Mouse (Mus musculus): ENCODE data around the gene Scmh1. TPM values are rescaled to one million over a fixed set of nuclear protein-coding genes. Genes with fewer than 3 reads are reported as not detected.
"Not testable (repeated sequence)": the region's sequence is repeated elsewhere in the genome, so short reads cannot be mapped to it uniquely, and the experiment has no call there.

The Scmh1 gene
- 23.9 and 31.7 TPM in 2 replicates for total RNA-seq (2015; ENCODE audit: low replicate concordance)
- total RNA-seq (2017; ENCODE audit: low replicate concordance): 7.6 and 11.4 TPM in 2 replicates

DNA sequence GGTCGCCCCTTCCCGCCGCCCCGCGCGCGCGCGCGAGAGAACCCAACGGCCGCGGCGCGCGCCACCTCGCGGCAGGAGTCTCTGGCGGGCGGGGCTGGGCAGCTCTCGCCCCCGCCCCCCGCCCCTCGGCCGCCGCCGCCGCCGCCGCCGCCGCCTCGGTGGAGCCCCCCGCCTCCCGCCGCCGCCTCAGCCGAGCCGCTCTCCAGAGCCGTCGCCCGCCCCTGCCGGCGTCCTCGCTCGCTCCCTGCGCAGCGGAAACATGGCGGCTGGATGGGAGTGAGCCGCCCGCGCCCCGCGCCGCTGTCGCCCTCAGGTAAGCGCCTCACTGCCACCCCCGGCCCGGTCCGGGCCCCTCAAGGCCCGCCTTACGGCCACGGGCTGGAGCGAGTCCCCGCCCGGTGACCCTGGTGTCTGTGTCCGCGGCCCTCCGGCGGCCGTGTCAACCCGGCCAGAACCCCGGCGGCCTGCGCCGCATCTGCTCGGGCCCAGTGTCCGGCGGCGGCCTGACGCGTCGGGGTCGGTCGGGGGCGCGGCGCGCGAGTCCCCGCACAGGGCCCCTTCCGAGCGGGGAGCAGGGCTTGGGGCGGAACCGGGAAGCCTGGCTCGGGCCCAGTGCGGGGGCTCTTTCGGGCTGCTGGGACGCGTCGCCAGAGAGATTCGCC lies at the start of gene Scmh1:
Gene Scmh1 (plus strand): TSS at position 138 of the 662 bp plus-strand sequence.
- peak; percentile 78 for ATAC-seq (replicated peaks; ENCODE audit: low FRiP score, poor library complexity, severe bottlenecking)

DNA sequence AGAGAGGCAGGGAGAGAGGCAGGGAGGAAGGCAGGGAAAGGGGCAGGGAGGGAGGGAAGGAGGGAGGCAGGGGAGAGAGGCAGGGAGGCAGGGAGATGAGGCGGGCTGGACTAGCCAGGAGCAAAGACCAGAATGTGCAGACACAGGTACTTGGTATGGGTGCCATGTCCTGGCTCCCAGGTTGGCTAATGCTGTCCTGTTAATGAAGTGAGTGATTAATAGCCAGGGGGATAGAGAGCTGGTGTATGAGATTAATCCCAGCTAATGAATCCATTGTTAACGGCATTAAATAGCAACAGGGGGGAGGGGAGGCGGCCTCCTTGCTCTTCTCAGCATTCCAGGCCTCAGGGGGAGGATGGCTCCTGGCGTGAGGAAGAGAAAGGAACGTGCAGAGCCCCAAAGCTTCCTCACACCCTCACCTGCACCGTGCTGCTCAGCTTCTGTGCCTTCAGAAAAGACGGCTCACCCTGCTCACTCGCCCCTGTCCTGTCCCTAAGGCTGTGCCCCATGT lies 45.0 kb upstream of the Scmh1 start:
- ATAC-seq (replicated peaks; ENCODE audit: low FRiP score, poor library complexity, severe bottlenecking): no peak

DNA sequence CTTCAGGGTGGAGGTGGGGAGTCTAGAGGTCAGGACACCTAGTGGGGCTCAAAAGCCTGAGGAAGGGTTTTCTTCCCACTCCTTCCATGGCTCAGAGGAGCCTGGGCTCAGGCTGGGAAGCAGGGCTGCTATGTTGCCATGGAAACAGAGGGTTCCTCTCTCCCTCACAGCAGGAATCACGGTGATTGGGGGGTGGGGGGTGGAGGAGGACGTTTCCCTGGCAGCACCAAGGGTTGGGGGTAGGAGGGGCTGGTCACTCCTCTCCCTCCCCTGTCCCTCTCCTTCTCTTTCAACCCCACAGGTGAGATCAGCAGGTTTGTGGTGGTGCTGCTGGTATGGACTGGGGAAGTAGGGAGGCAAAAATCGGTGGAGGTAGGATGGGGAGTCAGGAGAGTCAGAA lies 40.4 kb upstream of the Scmh1 start:
- no peak for ATAC-seq (replicated peaks; ENCODE audit: low FRiP score, poor library complexity, severe bottlenecking)

DNA sequence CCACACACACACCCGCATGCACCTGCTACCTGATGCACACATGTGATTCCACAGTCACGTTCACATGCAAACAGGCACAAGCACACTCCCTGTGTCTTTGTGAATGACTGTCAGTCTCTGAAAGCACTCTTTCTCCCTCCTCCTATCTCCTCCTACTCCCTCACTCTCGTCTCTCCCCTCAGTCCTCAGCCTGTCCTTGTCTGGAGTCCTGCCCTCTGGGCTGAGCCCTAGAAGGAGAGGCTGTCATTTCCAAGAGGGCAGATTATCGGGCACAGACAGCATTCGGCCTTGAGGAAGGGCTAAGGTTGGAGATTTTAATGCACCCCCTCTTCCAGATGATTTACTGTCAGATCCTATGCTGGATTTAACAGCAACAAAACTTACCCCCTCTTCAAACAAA lies 39.6 kb upstream of the Scmh1 start:
- ATAC-seq (replicated peaks; ENCODE audit: low FRiP score, poor library complexity, severe bottlenecking): no peak

DNA sequence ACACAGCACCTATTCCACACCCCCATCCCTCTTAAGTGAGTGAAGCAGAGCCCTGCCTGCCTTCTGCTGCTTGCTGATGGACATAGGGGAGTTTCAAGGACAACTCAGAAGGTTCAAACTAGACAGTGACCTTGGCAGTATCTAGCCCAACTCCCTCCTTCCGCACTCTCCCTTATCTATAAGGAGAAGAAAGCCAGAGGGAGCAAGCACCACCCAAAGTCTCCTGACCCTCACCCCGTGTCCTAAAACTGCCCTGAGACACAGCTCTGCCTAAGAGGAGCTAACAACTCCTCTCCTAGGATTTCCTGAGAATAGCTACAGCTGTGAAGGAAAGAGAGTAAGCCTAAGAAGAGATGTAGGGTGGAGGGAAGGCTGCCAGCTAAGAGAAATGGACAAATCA lies 37.0 kb upstream of the Scmh1 start:
- no peak for ATAC-seq (replicated peaks; ENCODE audit: low FRiP score, poor library complexity, severe bottlenecking)

DNA sequence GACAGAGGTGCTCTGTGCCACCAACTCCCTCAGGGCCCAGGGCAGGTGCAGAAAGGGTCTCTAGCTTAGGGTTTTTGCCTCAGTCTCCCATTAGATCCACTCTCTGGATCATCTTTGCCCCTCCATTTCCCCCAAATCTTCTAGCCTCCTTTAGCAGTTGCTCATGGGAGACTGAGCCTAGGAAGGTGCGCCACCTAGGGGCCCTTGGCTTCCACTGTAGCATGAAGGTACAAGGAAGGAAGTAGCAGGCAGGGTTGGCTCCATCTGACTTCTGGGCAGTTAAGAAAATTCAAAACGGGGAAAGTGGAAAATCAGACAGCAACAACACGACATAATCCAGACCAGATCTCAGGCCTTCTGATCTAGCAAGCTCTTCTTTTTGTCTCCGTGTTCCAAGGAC lies 36.4 kb upstream of the Scmh1 start:
- no peak for ATAC-seq (replicated peaks; ENCODE audit: low FRiP score, poor library complexity, severe bottlenecking)

DNA sequence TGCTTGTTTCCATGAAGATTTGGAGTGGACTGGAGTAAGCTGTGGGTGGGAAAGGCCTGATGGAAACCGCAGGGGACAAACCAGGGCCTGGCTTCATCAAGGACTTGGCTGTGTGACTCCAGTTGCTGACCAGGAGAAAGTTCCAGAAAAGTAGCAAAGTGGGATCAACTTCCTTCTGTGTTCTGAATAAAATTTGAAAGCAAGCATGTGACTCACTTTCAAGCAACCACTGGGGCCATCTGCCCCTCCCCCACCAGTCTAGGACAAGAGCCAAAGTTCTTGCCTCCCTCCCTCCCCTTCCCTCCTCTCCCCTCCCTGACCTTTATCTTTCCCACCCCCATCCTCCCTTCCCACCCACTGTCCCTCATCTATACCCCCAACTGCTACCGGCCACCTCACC lies 35.9 kb upstream of the Scmh1 start:
- no peak for ATAC-seq (replicated peaks; ENCODE audit: low FRiP score, poor library complexity, severe bottlenecking)

DNA sequence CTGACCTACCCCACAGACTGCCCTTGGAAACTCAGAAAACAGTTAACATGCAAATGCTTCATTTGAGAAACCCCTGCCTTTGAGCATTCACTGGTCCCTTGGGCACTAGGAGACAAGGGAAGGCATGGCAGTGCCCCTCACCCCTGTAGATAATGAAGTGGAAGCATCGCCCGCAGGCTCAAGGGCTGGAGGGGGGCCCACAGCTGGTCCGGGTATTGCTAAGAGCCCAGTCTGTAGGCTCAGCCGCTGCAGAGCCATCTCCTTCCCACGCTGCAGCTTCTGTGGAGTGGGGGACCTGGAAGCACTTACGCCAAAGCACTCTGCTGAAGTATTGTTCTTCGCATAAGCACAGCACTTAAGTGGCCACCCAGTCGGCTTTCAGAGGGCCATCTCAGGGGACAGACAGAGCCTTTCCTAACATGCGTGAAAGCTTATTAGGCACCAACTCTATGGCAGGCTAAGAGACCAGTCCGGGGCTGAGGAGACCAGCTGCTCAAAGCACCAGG lies 35.2 kb upstream of the Scmh1 start:
- no peak for ATAC-seq (replicated peaks; ENCODE audit: low FRiP score, poor library complexity, severe bottlenecking)

DNA sequence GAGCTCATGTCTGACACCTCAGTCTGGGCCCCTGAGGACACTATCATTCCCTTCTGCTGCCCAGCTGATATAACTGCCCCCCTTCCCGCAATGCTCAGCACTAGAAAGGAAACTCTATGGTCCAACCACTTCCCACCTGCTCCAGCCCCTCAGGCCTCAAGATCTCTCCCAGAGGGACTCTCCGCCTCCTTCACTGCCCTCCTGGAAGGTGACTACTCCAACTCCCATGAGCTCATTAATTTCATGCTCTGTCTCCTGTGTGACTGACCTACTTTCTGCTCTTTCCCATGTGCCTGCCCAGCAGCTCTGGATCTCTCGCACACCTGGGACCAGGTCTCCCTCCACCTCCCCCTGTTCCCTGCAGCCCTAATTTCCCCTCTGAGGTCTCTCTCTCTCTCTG lies 32.2 kb upstream of the Scmh1 start:
- no peak for ATAC-seq (replicated peaks; ENCODE audit: low FRiP score, poor library complexity, severe bottlenecking)

DNA sequence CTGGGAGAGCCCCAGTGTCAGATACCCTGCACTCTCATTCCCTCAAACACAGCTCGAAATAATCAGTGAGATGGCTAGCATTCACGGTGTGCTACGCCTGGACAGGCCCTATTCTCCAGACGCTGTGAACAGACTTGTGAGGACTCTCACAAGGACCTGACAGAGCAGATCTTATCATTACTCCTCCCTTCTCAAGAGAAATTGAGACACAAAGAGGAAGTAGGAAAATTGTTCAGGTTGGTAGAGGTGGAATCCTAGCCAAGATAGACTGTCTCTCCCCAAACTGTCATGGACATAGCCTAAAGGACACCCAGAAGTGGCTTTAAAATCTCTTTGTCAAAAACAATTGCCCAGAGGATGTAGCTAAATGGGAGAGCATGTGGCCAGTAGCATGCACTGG lies 31.3 kb upstream of the Scmh1 start:
- ATAC-seq (replicated peaks; ENCODE audit: low FRiP score, poor library complexity, severe bottlenecking): no peak

DNA sequence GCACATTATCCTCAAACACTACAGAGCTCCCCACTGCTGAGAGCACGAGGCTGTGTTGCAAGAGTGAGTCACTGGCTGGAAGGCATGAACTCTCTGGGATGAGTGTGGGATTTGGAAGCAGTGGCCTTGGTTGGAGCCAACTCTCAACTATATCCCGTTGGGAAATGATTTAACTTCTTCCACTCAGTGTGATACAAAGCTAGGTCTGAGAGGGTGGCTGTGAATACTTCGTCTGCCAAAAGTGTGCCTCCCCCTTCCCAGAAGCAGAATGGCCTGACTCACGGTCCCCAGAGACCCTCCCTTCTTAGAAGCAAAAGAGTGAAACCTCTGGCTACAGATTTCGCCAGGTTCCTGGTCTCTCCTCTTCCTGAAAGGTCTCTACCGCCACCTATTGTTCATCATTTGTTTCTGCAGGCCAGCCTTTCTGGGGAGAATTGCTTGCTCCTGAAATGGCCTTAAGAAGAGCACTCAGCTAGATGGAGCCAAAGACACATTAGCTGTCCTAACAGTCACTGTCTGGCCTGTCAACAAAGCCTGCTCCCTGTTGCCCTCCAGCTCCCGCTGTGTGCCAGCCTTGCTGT lies 24.2 kb upstream of the Scmh1 start:
- no peak for ATAC-seq (replicated peaks; ENCODE audit: low FRiP score, poor library complexity, severe bottlenecking)

DNA sequence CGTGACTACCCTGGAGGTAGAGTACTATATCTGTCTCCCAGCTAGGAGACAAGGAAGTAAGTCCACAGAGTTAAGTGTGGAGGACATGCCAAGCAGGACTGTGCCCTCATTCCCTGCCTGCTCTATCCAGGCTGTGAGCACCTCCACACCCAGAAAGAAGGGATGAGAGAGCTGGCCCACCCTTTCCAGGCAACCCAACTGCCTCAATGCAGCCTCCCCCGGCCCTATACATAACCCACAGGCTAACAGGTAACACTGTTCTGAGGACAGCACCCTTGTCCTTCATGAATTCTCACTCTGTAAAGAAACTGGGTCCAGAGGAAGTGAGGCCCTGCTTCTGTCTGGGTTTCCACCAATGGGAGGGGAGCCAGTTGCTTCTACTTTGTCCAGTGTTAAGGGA lies 19.6 kb upstream of the Scmh1 start:
- ATAC-seq (replicated peaks; ENCODE audit: low FRiP score, poor library complexity, severe bottlenecking): no peak

DNA sequence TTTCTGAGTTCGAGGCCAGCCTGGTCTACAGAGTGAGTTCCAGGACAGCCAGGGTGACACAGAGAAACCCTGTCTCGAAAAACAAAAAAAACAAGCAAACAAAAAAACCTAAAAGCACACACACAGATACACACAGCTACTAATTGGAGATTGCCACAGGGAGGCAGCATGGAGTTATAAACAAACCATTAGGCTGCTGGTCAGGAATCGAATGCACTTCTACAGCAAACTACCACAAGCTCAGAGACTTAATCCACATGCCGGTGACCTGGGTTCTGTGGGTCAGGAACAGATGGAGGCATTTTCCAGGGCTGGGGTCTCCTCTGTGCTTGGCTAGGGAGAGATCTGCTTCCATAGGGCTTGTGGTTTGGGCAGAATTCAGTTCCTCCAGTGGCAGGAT lies 17.6 kb upstream of the Scmh1 start:
- ATAC-seq (replicated peaks; ENCODE audit: low FRiP score, poor library complexity, severe bottlenecking): no peak

DNA sequence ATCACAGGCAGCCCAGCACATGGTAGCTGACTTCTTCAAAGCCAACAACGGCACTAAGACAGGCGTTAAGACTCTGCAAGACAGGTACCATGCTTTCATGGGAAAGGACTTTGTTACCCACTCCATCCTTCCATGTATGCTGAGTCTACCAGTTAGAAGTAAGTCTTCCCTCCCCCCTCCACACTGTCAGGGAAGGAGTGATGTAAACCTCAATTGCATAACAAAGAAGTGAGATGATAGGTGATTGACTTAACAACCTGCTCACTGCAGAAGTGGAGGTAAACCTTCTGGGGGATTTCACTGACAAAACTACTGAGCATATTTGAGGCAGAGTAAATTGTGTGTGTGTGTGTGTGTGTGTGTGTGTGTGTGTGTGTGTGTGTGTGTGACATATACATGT lies 17.1 kb upstream of the Scmh1 start:
- no peak for ATAC-seq (replicated peaks; ENCODE audit: low FRiP score, poor library complexity, severe bottlenecking)

DNA sequence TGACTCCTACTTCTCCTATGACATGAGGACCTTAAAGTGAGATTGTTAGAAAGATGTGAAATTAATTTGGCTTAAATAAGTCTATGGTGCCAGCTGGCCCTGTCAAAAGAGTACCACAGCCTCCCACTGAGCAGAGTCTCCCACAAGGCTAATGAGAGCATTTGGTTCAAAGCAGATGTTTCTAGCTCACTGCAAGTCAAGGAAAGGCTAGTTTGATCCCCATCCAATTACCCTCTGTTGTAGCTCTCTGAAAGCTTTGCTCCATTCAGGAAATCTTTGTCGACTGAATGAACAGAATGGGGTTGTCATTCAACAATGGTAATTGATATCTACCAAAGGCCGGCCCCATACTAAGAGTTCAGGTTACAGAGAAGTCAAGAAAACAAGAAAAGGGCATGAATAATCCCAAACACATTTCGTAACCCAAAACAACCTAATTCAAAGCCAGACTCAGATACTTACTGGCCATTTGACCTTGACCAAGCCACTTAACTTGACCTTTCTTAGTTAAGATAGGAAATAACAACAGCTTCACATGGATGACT lies 16.0 kb upstream of the Scmh1 start:
- no peak for ATAC-seq (replicated peaks; ENCODE audit: low FRiP score, poor library complexity, severe bottlenecking)

DNA sequence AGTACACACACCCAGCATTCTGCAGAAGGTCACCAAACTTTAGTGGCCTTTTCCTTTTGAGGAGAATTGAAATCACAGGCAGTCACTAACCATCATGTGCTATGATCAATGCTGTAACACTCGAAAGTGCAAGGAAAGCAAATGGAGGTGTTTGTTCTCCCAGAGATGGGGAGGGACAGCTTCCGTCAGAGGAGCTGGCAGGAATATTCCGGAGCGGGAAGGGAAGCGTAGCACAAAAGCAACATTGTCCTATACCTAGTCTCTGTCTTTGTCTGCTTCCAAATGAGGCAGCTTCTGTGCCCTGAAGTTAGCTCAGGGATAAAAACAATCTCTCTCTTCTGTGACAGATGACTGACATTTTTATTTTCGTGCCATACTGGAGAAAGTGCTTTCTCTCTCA lies 15.5 kb upstream of the Scmh1 start:
- no peak for ATAC-seq (replicated peaks; ENCODE audit: low FRiP score, poor library complexity, severe bottlenecking)

DNA sequence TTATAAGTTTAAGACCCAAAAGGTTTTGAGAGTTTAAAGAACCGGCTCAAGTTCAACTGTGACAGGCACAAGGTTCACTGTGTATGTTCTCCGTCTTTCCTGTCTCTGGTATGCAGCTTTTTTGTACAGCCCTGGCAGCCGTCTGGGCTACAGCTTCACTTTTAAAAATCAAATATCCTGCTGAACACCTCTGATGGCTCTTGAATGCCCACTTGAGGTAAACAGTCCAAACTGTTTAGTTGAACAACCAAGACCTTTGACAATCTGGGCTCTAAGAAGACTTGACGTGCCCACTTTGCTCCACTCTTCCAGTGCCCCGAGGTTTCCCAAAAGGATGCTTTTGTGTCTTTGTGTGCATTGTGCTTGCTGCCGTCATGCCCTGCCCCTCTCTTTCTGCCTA lies 13.5 kb upstream of the Scmh1 start:
- ATAC-seq (replicated peaks; ENCODE audit: low FRiP score, poor library complexity, severe bottlenecking): no peak

DNA sequence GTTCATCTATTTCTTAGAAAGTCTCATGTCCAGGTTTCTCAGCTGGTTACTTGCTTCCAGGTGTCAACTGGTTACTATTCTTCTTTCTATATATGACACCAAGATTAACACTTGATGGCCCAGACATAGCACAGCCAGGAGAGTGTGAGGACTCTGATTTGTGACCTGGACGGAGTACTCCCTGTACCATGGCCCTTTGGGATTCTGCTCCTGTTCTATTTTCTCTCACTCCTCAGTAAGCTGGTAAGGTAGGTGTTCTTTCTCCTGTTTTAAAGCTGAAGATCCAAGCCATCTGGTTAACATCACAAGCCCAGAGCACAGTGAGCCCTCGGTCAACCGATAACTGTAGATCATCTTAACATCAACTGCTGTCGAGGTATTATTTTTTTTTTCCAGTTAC lies 12.7 kb upstream of the Scmh1 start:
- ATAC-seq (replicated peaks; ENCODE audit: low FRiP score, poor library complexity, severe bottlenecking): no peak

DNA sequence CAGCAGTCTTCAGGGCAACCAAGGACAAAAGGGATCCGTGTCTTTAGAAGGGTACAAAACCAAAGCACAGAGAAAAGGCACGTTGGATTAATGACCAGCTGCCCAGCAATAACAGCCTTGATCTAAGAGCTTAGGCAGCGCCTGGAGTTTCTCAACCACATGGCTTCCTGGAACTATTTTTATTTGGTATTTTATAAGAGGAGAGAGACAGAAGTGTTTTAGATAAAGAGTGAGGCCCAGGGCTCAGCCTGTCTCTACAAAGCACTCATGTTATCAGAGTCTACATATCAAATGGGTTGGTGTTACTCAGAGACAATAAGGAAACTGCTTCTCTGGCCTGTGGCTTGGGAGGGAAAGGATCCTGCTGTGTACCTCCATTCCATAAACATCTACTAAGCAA lies 12.3 kb upstream of the Scmh1 start:
- ATAC-seq (replicated peaks; ENCODE audit: low FRiP score, poor library complexity, severe bottlenecking): no peak

DNA sequence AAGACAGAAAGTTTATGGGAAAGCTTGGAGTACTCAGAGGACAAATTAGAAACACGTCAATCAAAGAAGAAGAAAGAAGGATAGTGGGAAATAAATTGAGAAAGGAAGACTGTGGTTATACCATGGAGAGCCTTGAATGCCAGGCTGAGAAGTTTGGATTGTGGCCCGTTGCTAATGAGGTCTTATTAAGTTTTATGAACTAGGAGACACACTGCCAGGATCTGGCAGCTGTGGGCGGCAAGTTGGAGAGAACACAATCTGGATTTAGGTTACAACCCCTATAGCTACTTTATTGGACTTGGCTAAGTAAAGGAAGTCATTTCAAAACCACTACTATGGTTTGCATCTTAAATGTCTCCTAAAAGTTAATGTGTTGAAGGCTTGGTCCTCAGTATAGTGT lies 4.8 kb upstream of the Scmh1 start:
- ATAC-seq (replicated peaks; ENCODE audit: low FRiP score, poor library complexity, severe bottlenecking): no peak

DNA sequence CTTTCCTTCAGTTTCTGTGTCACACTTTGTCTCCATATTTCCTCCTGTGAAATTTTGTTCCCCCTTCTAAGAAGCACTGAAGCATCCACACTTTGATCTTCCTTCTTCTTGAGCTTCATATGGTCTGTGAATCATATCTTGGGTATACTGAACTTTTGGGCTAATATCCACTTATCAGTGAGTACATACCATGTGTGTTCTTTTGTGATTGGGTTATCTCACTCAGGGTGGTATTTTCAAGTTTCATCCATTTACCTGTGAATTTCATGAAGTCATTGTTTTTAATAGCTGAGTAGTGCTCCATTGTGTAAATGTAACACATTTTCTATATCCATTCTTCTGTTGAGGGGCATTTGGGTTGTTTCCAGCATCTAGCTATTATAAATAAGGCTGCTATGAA lies 3.0 kb upstream of the Scmh1 start:
- not testable (repeated sequence) for ATAC-seq (replicated peaks; ENCODE audit: low FRiP score, poor library complexity, severe bottlenecking)
